Mouse (Mus musculus): ENCODE data around the gene Mrgbp. TPM values are rescaled to one million over a fixed set of nuclear protein-coding genes. Genes with fewer than 3 reads are reported as not detected.
A peak's percentile ranks its signal among the peaks of the same experiment; 100 is the strongest.

Mrgbp gene
- polyA plus RNA-seq, 1 experiment from 2014 or later: 26.2 TPM

GRCm38 (mm10) chr2:180578686-180579085 is 2.4 kb upstream of the Mrgbp start:
- no peak overlapping the region for H3K9ac ChIP-seq (ENCODE audit: low read depth, low read length)
- 8% methylated on average over 3 of the region's 3 CpGs for WGBS
- no peak overlapping the region for H3K4me2 ChIP-seq
- peak; percentile 63 for DNase-seq (ENCODE audit: low spot score)
- H3K27ac ChIP-seq (ENCODE audit: low read depth, low read length): no peak overlapping the region
- no peaks in the 10 kb centered on the region for H3K36me3 ChIP-seq (ENCODE audit: control insufficient read depth, insufficient read depth, low read length)
- H3K4me3 ChIP-seq (ENCODE audit: low read depth, low read length): no peak overlapping the region
- no peaks in the 10 kb centered on the region for H3K27me3 ChIP-seq (replicated peaks; ENCODE audit: control insufficient read depth, insufficient read depth, low read length)
- H3K4me1 ChIP-seq (replicated peaks; ENCODE audit: control insufficient read depth, insufficient read depth, low read length): peaks cover 8% of the 10 kb centered on the region
- no peaks in the 10 kb centered on the region for H3K9me3 ChIP-seq (ENCODE audit: control insufficient read depth, low read length)
- no peak for ATAC-seq (replicated peaks; ENCODE audit: low FRiP score)

GRCm38 (mm10) chr2:180582481-180583153 is 1.5 kb downstream of the Mrgbp start:
- peak; percentile 96 for DNase-seq (ENCODE audit: low spot score)
- H3K9me3 ChIP-seq (ENCODE audit: control insufficient read depth, low read length): no peaks in the 10 kb centered on the region
- peaks cover 12% of the 10 kb centered on the region for H3K36me3 ChIP-seq (ENCODE audit: control insufficient read depth, insufficient read depth, low read length)
- H3K27me3 ChIP-seq (replicated peaks; ENCODE audit: control insufficient read depth, insufficient read depth, low read length): no peaks in the 10 kb centered on the region
- H3K4me2 ChIP-seq: peak overlapping the region; percentile 80
- H3K4me3 ChIP-seq (ENCODE audit: low read depth, low read length): peak overlapping the region; percentile 78
- ATAC-seq (replicated peaks; ENCODE audit: low FRiP score): peak; percentile 86
- H3K4me1 ChIP-seq (replicated peaks; ENCODE audit: control insufficient read depth, insufficient read depth, low read length): peaks cover 13% of the 10 kb centered on the region
- under 1% methylated on average over 55 of the region's 57 CpGs for WGBS
- peak overlapping the region; percentile 76 for H3K27ac ChIP-seq (ENCODE audit: low read depth, low read length)
- peak overlapping the region; percentile 89 for H3K9ac ChIP-seq (ENCODE audit: low read depth, low read length)

DNA sequence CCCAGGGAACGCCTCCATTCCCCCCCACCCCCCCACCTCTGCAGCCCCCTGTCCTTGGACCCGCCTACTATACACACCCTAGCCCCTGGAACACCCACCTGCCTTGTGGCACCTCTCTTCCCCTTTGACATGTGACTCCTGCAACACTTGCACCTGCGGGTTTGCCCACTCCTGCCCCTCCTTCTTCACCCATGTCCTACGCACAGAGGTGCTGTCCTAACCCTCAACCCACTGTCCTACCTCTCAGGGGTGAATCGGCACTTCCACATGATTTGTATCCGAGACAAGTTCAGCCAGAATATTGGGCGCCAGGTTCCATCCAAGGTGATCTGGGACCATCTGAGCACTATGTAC is 2.0 kb downstream of the Mrgbp start:
- H3K4me2 ChIP-seq: peak overlapping the region; percentile 80
- H3K27ac ChIP-seq (ENCODE audit: low read depth, low read length): peak overlapping the region; percentile 76
- peaks cover 13% of the 10 kb centered on the region for H3K4me1 ChIP-seq (replicated peaks; ENCODE audit: control insufficient read depth, insufficient read depth, low read length)
- H3K36me3 ChIP-seq (ENCODE audit: control insufficient read depth, insufficient read depth, low read length): peaks cover 12% of the 10 kb centered on the region
- peak overlapping the region; percentile 78 for H3K4me3 ChIP-seq (ENCODE audit: low read depth, low read length)
- no peaks in the 10 kb centered on the region for H3K27me3 ChIP-seq (replicated peaks; ENCODE audit: control insufficient read depth, insufficient read depth, low read length)
- H3K9me3 ChIP-seq (ENCODE audit: control insufficient read depth, low read length): no peaks in the 10 kb centered on the region
- 22% methylated on average over 7 of the region's 7 CpGs for WGBS
- ATAC-seq (replicated peaks; ENCODE audit: low FRiP score) (peak; percentile 28), DNase-seq (ENCODE audit: low spot score) (no peak)
- peak overlapping the region; percentile 89 for H3K9ac ChIP-seq (ENCODE audit: low read depth, low read length)

DNA sequence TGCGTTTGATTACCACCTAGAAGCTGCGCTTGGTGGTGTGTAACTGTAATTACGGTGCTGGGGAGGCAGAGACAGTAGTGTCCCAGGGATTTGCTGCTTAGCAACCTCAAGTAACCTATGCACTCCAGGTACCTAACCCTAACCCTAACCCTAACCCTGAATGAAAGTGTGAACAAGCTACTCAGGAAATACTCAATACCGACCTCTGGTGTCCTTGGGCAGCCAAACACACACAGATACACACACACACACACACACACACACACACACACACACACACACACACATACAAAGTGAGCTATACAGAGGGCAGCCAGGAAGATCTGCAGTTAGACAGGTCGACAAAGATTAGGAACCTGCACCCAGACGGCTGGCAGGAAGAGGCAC is 7.6 kb downstream of the Mrgbp start:
- Histone ChIP-seq H3K4me2 (peak overlapping the region; percentile 83), H3K36me3 (ENCODE audit: control insufficient read depth, insufficient read depth, low read length) (peaks cover 24% of the 10 kb centered on the region), H3K4me3 (ENCODE audit: low read depth, low read length) (peak overlapping the region; percentile 79), H3K4me1 (replicated peaks; ENCODE audit: control insufficient read depth, insufficient read depth, low read length) (peaks cover 11% of the 10 kb centered on the region), H3K27me3 (replicated peaks; ENCODE audit: control insufficient read depth, insufficient read depth, low read length) (no peaks in the 10 kb centered on the region), H3K27ac (ENCODE audit: low read depth, low read length) (peak overlapping the region; percentile 64; the same call in 1 of the 2 replicates), H3K9ac (ENCODE audit: low read depth, low read length) (peak overlapping the region; percentile 85), H3K9me3 (ENCODE audit: control insufficient read depth, low read length) (no peaks in the 10 kb centered on the region)
- WGBS: 51% methylated on average over 6 of the region's 6 CpGs
- DNase-seq (ENCODE audit: low spot score): no peak
- no peak; the same call in 1 of the 2 replicates for ATAC-seq (replicated peaks; ENCODE audit: low FRiP score)

GRCm38 (mm10) chr2:180589123-180589831 is 8.2 kb downstream of the Mrgbp start, which contains the start of gene Ogfr:
Gene Ogfr (plus strand): TSS chr2:180589245.
- peaks cover 27% of the 10 kb centered on the region for H3K36me3 ChIP-seq (ENCODE audit: control insufficient read depth, insufficient read depth, low read length)
- peak within 1 kb of the TSS; percentile 85 for H3K9ac ChIP-seq (ENCODE audit: low read depth, low read length)
- under 1% methylated on average over 67 of the region's 67 CpGs for WGBS

DNA sequence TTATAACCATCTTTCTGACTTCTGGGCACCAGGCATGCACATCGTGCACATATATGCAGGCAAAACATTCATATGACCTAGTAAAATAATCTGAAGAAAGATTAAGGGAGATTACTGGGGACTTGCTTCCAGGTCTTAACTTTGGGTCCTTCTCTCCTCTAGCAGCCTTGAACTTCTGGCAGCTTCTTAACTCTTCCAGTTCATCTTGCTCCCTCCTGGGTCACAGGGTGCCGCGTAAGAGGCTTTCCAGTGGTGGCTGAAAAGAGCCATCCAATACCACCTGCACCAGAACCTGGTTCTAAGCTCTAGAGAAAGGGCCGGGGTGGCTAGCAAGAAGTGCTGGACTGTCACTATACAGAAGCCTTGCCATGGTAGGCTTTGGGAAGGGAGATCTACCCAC is 16.4 kb downstream of the Mrgbp start, which contains the start of gene Col9a3:
TSS of gene Col9a3 (plus strand) at position 301 of the 400 bp plus-strand sequence.
- Histone ChIP-seq H3K9me3 (ENCODE audit: control insufficient read depth, low read length) (no peaks in the 10 kb centered on the region), H3K27me3 (replicated peaks; ENCODE audit: control insufficient read depth, insufficient read depth, low read length) (peaks cover 34% of the 10 kb centered on the region), H3K27ac (ENCODE audit: low read depth, low read length) (no peak within 1 kb of the TSS), H3K4me1 (replicated peaks; ENCODE audit: control insufficient read depth, insufficient read depth, low read length) (no peaks in the 10 kb centered on the region), H3K4me2 (peak within 1 kb of the TSS; percentile 43), H3K9ac (ENCODE audit: low read depth, low read length) (no peak within 1 kb of the TSS), H3K4me3 (ENCODE audit: low read depth, low read length) (0 out of 2 replicates have a peak within 1 kb of the TSS, but pooled peaks have one; percentile 13), H3K36me3 (ENCODE audit: control insufficient read depth, insufficient read depth, low read length) (peaks cover 17% of the 10 kb centered on the region; the same call in 1 of the 2 replicates)
- DNase-seq (ENCODE audit: low spot score) (no peak), ATAC-seq (replicated peaks; ENCODE audit: low FRiP score) (no peak)
- 49% methylated on average over 4 of the region's 4 CpGs for WGBS

More at GRCm38 (mm10) chr2:180589123-180589831, 8.2 kb downstream of the Mrgbp start, which contains the start of gene Ogfr:
- H3K4me3 ChIP-seq (ENCODE audit: low read depth, low read length): peak within 1 kb of the TSS; percentile 79
- peak within 1 kb of the TSS; percentile 64; the same call in 1 of the 2 replicates for H3K27ac ChIP-seq (ENCODE audit: low read depth, low read length)
- ATAC-seq (replicated peaks; ENCODE audit: low FRiP score) (peak; percentile 85), DNase-seq (ENCODE audit: low spot score) (peak; percentile 90)
- H3K4me2 ChIP-seq: peak within 1 kb of the TSS; percentile 83
- peaks cover 6% of the 10 kb centered on the region for H3K4me1 ChIP-seq (replicated peaks; ENCODE audit: control insufficient read depth, insufficient read depth, low read length)
- no peaks in the 10 kb centered on the region for H3K27me3 ChIP-seq (replicated peaks; ENCODE audit: control insufficient read depth, insufficient read depth, low read length)
- no peaks in the 10 kb centered on the region for H3K9me3 ChIP-seq (ENCODE audit: control insufficient read depth, low read length)

DNA sequence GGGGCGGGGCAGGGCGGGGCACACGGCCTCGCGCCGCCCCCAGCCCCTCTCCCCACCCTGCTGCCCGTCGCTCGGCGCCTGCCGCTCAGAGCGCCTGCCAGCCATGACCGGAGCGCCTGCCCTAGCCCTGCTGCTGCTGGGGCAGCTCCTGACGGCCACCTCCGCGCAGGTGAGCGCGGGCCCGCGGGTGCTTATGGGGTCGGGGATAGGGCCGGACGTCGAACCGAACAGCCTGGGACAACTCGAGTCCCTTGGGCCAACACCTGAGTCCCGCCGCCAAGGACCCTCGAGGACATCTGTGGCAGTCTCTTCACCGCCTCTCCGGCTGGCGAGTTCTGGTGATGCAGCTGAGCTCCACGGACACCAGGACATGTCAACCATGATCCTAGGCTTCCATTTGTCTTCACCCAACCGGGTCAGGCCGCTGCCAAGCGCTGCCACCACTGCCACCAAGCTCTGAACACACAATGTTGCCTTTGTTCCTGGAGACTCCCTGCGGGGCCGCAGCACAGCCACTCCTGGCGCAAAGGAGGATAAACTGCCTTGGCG is 17.1 kb downstream of the Mrgbp start:
- ATAC-seq (replicated peaks; ENCODE audit: low FRiP score): no peak
- Histone ChIP-seq H3K4me3 (ENCODE audit: low read depth, low read length) (0 out of 2 replicates have a peak overlapping the region, but pooled peaks have one; percentile 13), H3K27me3 (replicated peaks; ENCODE audit: control insufficient read depth, insufficient read depth, low read length) (peaks cover 34% of the 10 kb centered on the region), H3K4me2 (peak overlapping the region; percentile 43), H3K36me3 (ENCODE audit: control insufficient read depth, insufficient read depth, low read length) (peaks cover 11% of the 10 kb centered on the region; the same call in 1 of the 2 replicates), H3K27ac (ENCODE audit: low read depth, low read length) (no peak overlapping the region), H3K9ac (ENCODE audit: low read depth, low read length) (no peak overlapping the region), H3K9me3 (ENCODE audit: control insufficient read depth, low read length) (no peaks in the 10 kb centered on the region), H3K4me1 (replicated peaks; ENCODE audit: control insufficient read depth, insufficient read depth, low read length) (no peaks in the 10 kb centered on the region)
- no peak for DNase-seq (ENCODE audit: low spot score)
- WGBS: 5% methylated on average over 40 of the region's 41 CpGs

- H3K4me1 ChIP-seq (replicated peaks; ENCODE audit: control insufficient read depth, insufficient read depth, low read length): no peaks in the 10 kb centered on the region
Observed at GRCm38 (mm10) chr2:180600569-180601021, 19.5 kb downstream of the Mrgbp start.

More at GRCm38 (mm10) chr2:180600569-180601021, 19.5 kb downstream of the Mrgbp start:
- no peak overlapping the region for H3K4me3 ChIP-seq (ENCODE audit: low read depth, low read length)
- H3K9ac ChIP-seq (ENCODE audit: low read depth, low read length): no peak overlapping the region
- no peak overlapping the region for H3K4me2 ChIP-seq
- no peaks in the 10 kb centered on the region for H3K36me3 ChIP-seq (ENCODE audit: control insufficient read depth, insufficient read depth, low read length)
- DNase-seq (ENCODE audit: low spot score): no peak
- H3K27ac ChIP-seq (ENCODE audit: low read depth, low read length): no peak overlapping the region
- no peak for ATAC-seq (replicated peaks; ENCODE audit: low FRiP score)
- WGBS: 32% methylated on average over 9 of the region's 9 CpGs
- no peaks in the 10 kb centered on the region for H3K9me3 ChIP-seq (ENCODE audit: control insufficient read depth, low read length)
- H3K27me3 ChIP-seq (replicated peaks; ENCODE audit: control insufficient read depth, insufficient read depth, low read length): peaks cover 34% of the 10 kb centered on the region

All from liver, embryonic 11.5 days (tissue).